Mouse (Mus musculus): ENCODE data around the gene 1110051M20Rik.

GRCm38 (mm10) chr2:91449662-91450061 is 5.2 kb upstream of the 1110051M20Rik start:
- TF ChIP-seq POLR2A (IDR thresholded peaks at IDR 0.05; ENCODE audit: insufficient read depth, low read length) = no peak
- no peak for TF ChIP-seq CTCF (IDR thresholded peaks at IDR 0.05; ENCODE audit: low read depth, low read length)
- TF ChIP-seq EP300 (IDR thresholded peaks at IDR 0.05; ENCODE audit: insufficient read depth, low read depth, low read length) = no peak
